Mouse (Mus musculus) liver, adult 2 months (tissue): ENCODE measurements around the gene Tbx6. TPM values are rescaled to one million over a fixed set of nuclear protein-coding genes. Genes with fewer than 3 reads are reported as not detected.
"Not testable (repeated sequence)": the region's sequence is repeated elsewhere in the genome, so short reads cannot be mapped to it uniquely, and the experiment has no call there.

Source experiments
- DNase-seq: peaks from one replicate; pipeline ENCODE4 v3.0.0-alpha.2; 2011; ENCODE audit warnings: low read depth, low spot score; ENCODE audit errors: extremely low read depth
- H3K27ac ChIP-seq: fragments of 200-500 bp; replicated peaks from 2 replicates; pipeline ENCODE4 v1.5.1; 2012; ENCODE audit warnings: low read depth, mild to moderate bottlenecking, control low read depth, inconsistent platforms, low read length; ENCODE audit not compliant: insufficient read depth
- H3K27me3 ChIP-seq: fragments of 200-500 bp; 2 replicates; pipeline ENCODE4 v1.6.1; 2012; ENCODE audit warnings: mild to moderate bottlenecking, moderate library complexity, low read length, inconsistent platforms; ENCODE audit not compliant: control insufficient read depth, insufficient read depth
- H3K36me3 ChIP-seq: fragments of 200-500 bp; 2 replicates; pipeline ENCODE4 v1.6.1; 2012; ENCODE audit warnings: low read length, inconsistent platforms; ENCODE audit not compliant: control insufficient read depth, insufficient read depth
- H3K4me1 ChIP-seq: fragments of 200-500 bp; 2 replicates; pipeline ENCODE4 v1.6.1; 2011; ENCODE audit warnings: low read length; ENCODE audit not compliant: control insufficient read depth, insufficient read depth
- H3K4me3 ChIP-seq: fragments of 200-500 bp; 2 replicates; pipeline ENCODE4 v1.5.1; 2011; ENCODE audit warnings: low read depth, mild to moderate bottlenecking, control low read depth, low read length, moderate library complexity; ENCODE audit not compliant: insufficient read depth
- H3K79me2 ChIP-seq: fragments of 200-500 bp; 2 replicates; pipeline ENCODE4 v1.6.1; 2012; ENCODE audit warnings: inconsistent platforms, mild to moderate bottlenecking, low read length, moderate library complexity; ENCODE audit not compliant: control insufficient read depth, insufficient read depth
- H3K9ac ChIP-seq: fragments of 200-500 bp; 2 replicates; pipeline ENCODE4 v1.6.1; 2012; ENCODE audit warnings: low read depth, mild to moderate bottlenecking, control low read depth, inconsistent platforms, low read length
- CTCF ChIP-seq: fragments of 200-500 bp; IDR thresholded peaks from 2 replicates; pipeline ENCODE4 v1.5.1; 2011; ENCODE audit warnings: low read depth, low read length, control low read depth
- POLR2A ChIP-seq: fragments of 200-500 bp; IDR thresholded peaks from 2 replicates; pipeline ENCODE4 v1.6.1; 2011; ENCODE audit warnings: low read length, control low read depth; ENCODE audit not compliant: insufficient read depth; ENCODE audit errors: extremely low read depth
- WGBS: fragments of 180-500 bp; shearing (Covaris S2); methylation state at CpG from one replicate; pipeline ENCODE4 v1.1.7; 2018; 5-methylcytosine and 5-hydroxymethylcytosine counted together
- polyA plus RNA-seq: library from polyadenylated mRNA; depleted of rRNA; stranded (reverse); fragments of >200 nt; gene quantifications from 2 replicates; pipeline ENCODE4 v1.2.3, GENCODE M21; 2012
- total RNA-seq: library from RNA; depleted of rRNA; stranded (reverse); fragments of >200 nt; gene quantifications from 2 replicates; pipeline ENCODE4 v1.2.3, GENCODE M21; 2014

Tbx6 gene
- total and polyA plus RNA-seq, 2 experiments, result 0.18 to 1.1 TPM

GRCm38 (mm10) chr7:126774463-126774862 is 6.8 kb upstream of the Tbx6 start:
- WGBS, result 58% methylated on average over 2 of the region's 2 CpGs
- H3K27ac ChIP-seq, result no peak overlapping the region

GRCm38 (mm10) chr7:126775185-126775977 is 5.9 kb upstream of the Tbx6 start:
- no peak for DNase-seq
- TF ChIP-seq POLR2A (no peak), CTCF (no peak)
- WGBS, result 84% methylated on average over 10 of the region's 10 CpGs
- Histone ChIP-seq H3K27me3 (no peaks in the 10 kb centered on the region), H3K36me3 (no peaks in the 10 kb centered on the region; the same call in 1 of the 2 replicates), H3K4me3 (no peak overlapping the region), H3K4me1 (peaks cover 16% of the 10 kb centered on the region), H3K9ac (no peak overlapping the region), H3K27ac (no peak overlapping the region), H3K79me2 (peaks cover 6% of the 10 kb centered on the region; the same call in 1 of the 2 replicates)

More at GRCm38 (mm10) chr7:126774463-126774862, 6.8 kb upstream of the Tbx6 start:
- no peaks in the 10 kb centered on the region for H3K27me3 ChIP-seq
- peaks cover 6% of the 10 kb centered on the region; the same call in 1 of the 2 replicates for H3K79me2 ChIP-seq
- DNase-seq, result no peak
- TF ChIP-seq CTCF, result no peak
- no peak for TF ChIP-seq POLR2A
- no peaks in the 10 kb centered on the region; the same call in 1 of the 2 replicates for H3K36me3 ChIP-seq
- peaks cover 12% of the 10 kb centered on the region for H3K4me1 ChIP-seq
- no peak overlapping the region for H3K4me3 ChIP-seq
- no peak overlapping the region for H3K9ac ChIP-seq

- no peaks in the 10 kb centered on the region; the same call in 1 of the 2 replicates for H3K36me3 ChIP-seq
- TF ChIP-seq POLR2A (no peak), CTCF (no peak)
- H3K27me3 ChIP-seq, result no peaks in the 10 kb centered on the region
- H3K27ac ChIP-seq, result no peak overlapping the region
- no peak overlapping the region for H3K9ac ChIP-seq
- WGBS, result 79% methylated on average over 3 of the region's 3 CpGs
- H3K4me3 ChIP-seq, result no peak overlapping the region
- H3K4me1 ChIP-seq, result peaks cover 19% of the 10 kb centered on the region
- no peak for DNase-seq
- peaks cover 6% of the 10 kb centered on the region; the same call in 1 of the 2 replicates for H3K79me2 ChIP-seq
Measured at GRCm38 (mm10) chr7:126775978-126776234, 5.4 kb upstream of the Tbx6 start.

GRCm38 (mm10) chr7:126776598-126777057 is 4.7 kb upstream of the Tbx6 start, which contains the start of gene Ypel3:
Gene Ypel3 (plus strand): TSS chr7:126776955.
- H3K9ac ChIP-seq, result peak within 1 kb of the TSS; percentile 99
- under 1% methylated on average over 36 of the region's 37 CpGs for WGBS
- peak within 1 kb of the TSS; percentile 87 for H3K27ac ChIP-seq
- DNase-seq, result peak; percentile 83
- H3K4me1 ChIP-seq, result peaks cover 21% of the 10 kb centered on the region
- no peaks in the 10 kb centered on the region; the same call in 1 of the 2 replicates for H3K36me3 ChIP-seq
- no peaks in the 10 kb centered on the region for H3K27me3 ChIP-seq
- H3K79me2 ChIP-seq, result peaks cover 6% of the 10 kb centered on the region; the same call in 1 of the 2 replicates
- TF ChIP-seq POLR2A (peak; percentile 73), CTCF (no peak)
- peak within 1 kb of the TSS; percentile 92 for H3K4me3 ChIP-seq

GRCm38 (mm10) chr7:126777476-126777875 is 3.8 kb upstream of the Tbx6 start:
- peaks cover 28% of the 10 kb centered on the region for H3K4me1 ChIP-seq
- H3K9ac ChIP-seq, result peak overlapping the region; percentile 99
- no peaks in the 10 kb centered on the region; the same call in 1 of the 2 replicates for H3K36me3 ChIP-seq
- H3K27me3 ChIP-seq, result no peaks in the 10 kb centered on the region
- H3K27ac ChIP-seq, result peak overlapping the region; percentile 87
- 45% methylated on average over 10 of the region's 10 CpGs for WGBS
- TF ChIP-seq CTCF (no peak), POLR2A (no peak)
- peaks cover 6% of the 10 kb centered on the region; the same call in 1 of the 2 replicates for H3K79me2 ChIP-seq
- peak; percentile 69 for DNase-seq
- H3K4me3 ChIP-seq, result peak overlapping the region; percentile 92

GRCm38 (mm10) chr7:126778147-126778546 is 3.1 kb upstream of the Tbx6 start:
- Histone ChIP-seq H3K9ac (no peak overlapping the region), H3K79me2 (peaks cover 6% of the 10 kb centered on the region; the same call in 1 of the 2 replicates), H3K27ac (no peak overlapping the region), H3K36me3 (no peaks in the 10 kb centered on the region; the same call in 1 of the 2 replicates), H3K4me1 (peaks cover 34% of the 10 kb centered on the region), H3K4me3 (no peak overlapping the region), H3K27me3 (no peaks in the 10 kb centered on the region)
- WGBS, result 87% methylated on average over 3 of the region's 3 CpGs
- TF ChIP-seq POLR2A (no peak), CTCF (no peak)
- no peak for DNase-seq

GRCm38 (mm10) chr7:126779101-126779500 is 2.2 kb upstream of the Tbx6 start:
- DNase-seq, H3K27me3 ChIP-seq, H3K36me3 ChIP-seq, H3K9ac ChIP-seq, H3K27ac ChIP-seq, H3K79me2 ChIP-seq, H3K4me3 ChIP-seq: not testable (repeated sequence)
- WGBS, result 88% methylated on average over 7 of the region's 7 CpGs
- peaks cover 35% of the 10 kb centered on the region for H3K4me1 ChIP-seq
